Mouse (Mus musculus) lung, adult 2 months (tissue): ENCODE data around the gene Ly75.

ENCODE experiments used
- CTCF ChIP-seq: fragments of 200-500 bp; IDR thresholded peaks from 2 replicates; pipeline ENCODE4 v1.5.1; 2011; ENCODE audit warnings: mild to moderate bottlenecking, low read length, control low read depth; ENCODE audit not compliant: insufficient read depth
- POLR2A ChIP-seq: fragments of 200-500 bp; IDR thresholded peaks from 2 replicates; pipeline ENCODE4 v1.6.1; 2011; ENCODE audit warnings: low read depth, mild to moderate bottlenecking, control low read depth, low read length, borderline replicate concordance; ENCODE audit errors: extremely low read depth

- TF ChIP-seq CTCF (no peak), POLR2A (no peak)
Observed at GRCm38 (mm10) chr2:60414334-60414733, 31.2 kb upstream of the Ly75 start.
